Mouse (Mus musculus): ENCODE measurements around the gene Rilpl1. TPM values are rescaled to one million over a fixed set of nuclear protein-coding genes. Genes with fewer than 3 reads are reported as not detected.
A peak's percentile ranks its signal among the peaks of the same experiment; 100 is the strongest.
"Not testable (repeated sequence)": the region's sequence is repeated elsewhere in the genome, so short reads cannot be mapped to it uniquely, and the experiment has no call there.

The Rilpl1 gene
- polyA plus RNA-seq, 1 experiment from 2014 or later: 11.0 TPM

DNA sequence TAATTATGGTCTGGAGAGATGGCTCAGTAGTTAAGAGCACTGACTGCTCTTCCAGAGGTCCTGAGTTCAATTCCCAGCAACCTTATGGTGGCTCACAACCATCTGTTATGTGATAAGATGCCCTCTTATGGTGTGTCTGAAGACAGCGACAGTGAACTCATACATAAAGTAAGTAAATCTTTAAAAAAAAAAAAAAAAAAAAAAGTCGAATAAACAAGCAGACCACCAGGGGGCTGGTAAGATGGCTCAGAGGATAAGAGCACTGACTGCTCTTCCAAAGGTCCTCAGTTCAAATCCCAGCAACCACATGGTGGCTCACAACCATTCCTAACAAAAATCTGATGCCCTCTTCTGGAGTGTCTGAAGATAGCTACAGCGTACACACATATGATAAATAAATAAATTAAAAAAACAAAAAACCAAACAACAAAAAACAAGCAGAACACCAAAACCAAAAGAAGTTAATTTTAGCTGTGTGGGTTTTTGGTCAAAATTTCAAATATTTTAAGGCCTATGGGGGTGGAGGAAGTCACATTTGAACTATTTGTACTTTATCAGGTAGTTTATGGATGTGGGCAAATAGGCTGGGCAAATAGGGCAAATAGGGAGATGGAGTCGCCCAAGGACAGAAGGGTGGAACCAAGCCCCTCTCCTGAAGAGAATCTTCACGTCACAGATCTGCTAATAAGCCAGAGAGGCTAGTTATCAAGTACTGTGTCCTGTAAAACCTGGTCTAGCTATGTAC, 20.3 kb upstream of the Rilpl1 start:
- H3K36me3 ChIP-seq (ENCODE audit: control insufficient read depth, insufficient read depth, low read length): peaks cover 18% of the 10 kb centered on the region; the same call in 1 of the 2 replicates
- WGBS: 25% methylated on average over 5 of the region's 5 CpGs
- H3K4me2 ChIP-seq (ENCODE audit: low read depth, low read length): peak overlapping the region; percentile 67
- H3K27ac ChIP-seq (ENCODE audit: low read length); H3K9me3 ChIP-seq (replicated peaks; ENCODE audit: control insufficient read depth, low read length); H3K4me1 ChIP-seq (ENCODE audit: control insufficient read depth, insufficient read depth, low read length); ATAC-seq (ENCODE audit: insufficient read depth, low FRiP score); H3K27me3 ChIP-seq (ENCODE audit: control insufficient read depth, insufficient read depth, low read length): not testable (repeated sequence)
- H3K9ac ChIP-seq (ENCODE audit: low read length): peak overlapping the region; percentile 78
- H3K4me3 ChIP-seq (replicated peaks; ENCODE audit: low read length): peak overlapping the region; percentile 86

DNA sequence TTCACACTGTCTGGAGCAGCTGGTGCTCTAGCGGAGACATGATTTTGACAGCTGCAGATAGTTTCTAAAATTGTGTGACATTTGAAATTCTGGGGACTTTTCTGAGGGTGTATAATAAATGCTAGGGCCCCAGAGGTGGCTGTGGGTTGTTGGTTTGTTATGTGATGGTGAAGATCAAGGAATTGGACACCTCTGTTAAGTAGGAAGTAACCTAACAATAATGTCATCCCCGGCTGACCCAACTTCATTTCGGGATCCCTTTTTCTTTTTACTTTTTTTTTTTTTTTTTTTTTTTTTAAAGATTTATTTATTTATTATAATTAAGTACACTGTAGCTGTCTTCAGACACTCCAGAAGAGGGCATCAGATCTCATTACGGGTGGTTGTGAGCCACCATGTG, 19.5 kb upstream of the Rilpl1 start:
- peaks cover 26% of the 10 kb centered on the region; the same call in 1 of the 2 replicates for H3K36me3 ChIP-seq (ENCODE audit: control insufficient read depth, insufficient read depth, low read length)
- not testable (repeated sequence) for H3K9me3 ChIP-seq (replicated peaks; ENCODE audit: control insufficient read depth, low read length); H3K27me3 ChIP-seq (ENCODE audit: control insufficient read depth, insufficient read depth, low read length); H3K9ac ChIP-seq (ENCODE audit: low read length); H3K4me2 ChIP-seq (ENCODE audit: low read depth, low read length); H3K4me3 ChIP-seq (replicated peaks; ENCODE audit: low read length); ATAC-seq (ENCODE audit: insufficient read depth, low FRiP score); H3K27ac ChIP-seq (ENCODE audit: low read length); H3K4me1 ChIP-seq (ENCODE audit: control insufficient read depth, insufficient read depth, low read length)
- WGBS: 84% methylated on average over 4 of the region's 4 CpGs

DNA sequence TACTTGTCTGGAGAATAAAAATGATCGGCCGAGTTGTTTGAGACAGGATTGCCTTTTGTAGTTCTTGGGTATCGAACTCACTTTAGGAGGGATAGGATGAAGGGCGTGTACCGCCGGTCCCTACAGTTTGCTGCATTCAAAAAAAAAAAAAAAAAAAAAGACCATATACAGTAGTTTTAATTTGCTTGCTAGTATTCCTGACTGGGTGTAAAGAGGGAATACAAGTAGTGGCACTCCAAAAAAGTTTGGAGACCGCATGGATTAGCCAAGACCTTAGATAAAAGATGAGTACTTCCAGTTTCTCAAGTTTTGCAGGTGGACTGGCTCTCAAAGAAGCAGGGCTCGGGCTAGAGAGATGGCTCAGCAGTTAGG, 10.4 kb upstream of the Rilpl1 start:
- 9% methylated on average over 8 of the region's 8 CpGs for WGBS
- H3K27me3 ChIP-seq (ENCODE audit: control insufficient read depth, insufficient read depth, low read length): no peaks in the 10 kb centered on the region
- H3K4me2 ChIP-seq (ENCODE audit: low read depth, low read length): peak overlapping the region; percentile 83
- H3K27ac ChIP-seq (ENCODE audit: low read length): peak overlapping the region; percentile 93
- peak overlapping the region; percentile 96 for H3K9ac ChIP-seq (ENCODE audit: low read length)
- peaks cover 16% of the 10 kb centered on the region; the same call in 1 of the 2 replicates for H3K36me3 ChIP-seq (ENCODE audit: control insufficient read depth, insufficient read depth, low read length)
- no peak for ATAC-seq (ENCODE audit: insufficient read depth, low FRiP score)
- no peaks in the 10 kb centered on the region for H3K9me3 ChIP-seq (replicated peaks; ENCODE audit: control insufficient read depth, low read length)
- H3K4me3 ChIP-seq (replicated peaks; ENCODE audit: low read length): peak overlapping the region; percentile 79
- H3K4me1 ChIP-seq (ENCODE audit: control insufficient read depth, insufficient read depth, low read length): peaks cover 23% of the 10 kb centered on the region

- peak overlapping the region; percentile 93 for H3K27ac ChIP-seq (ENCODE audit: low read length)
- WGBS: under 1% methylated on average over 79 of the region's 89 CpGs
- peaks cover 24% of the 10 kb centered on the region for H3K4me1 ChIP-seq (ENCODE audit: control insufficient read depth, insufficient read depth, low read length)
- no peaks in the 10 kb centered on the region for H3K9me3 ChIP-seq (replicated peaks; ENCODE audit: control insufficient read depth, low read length)
- H3K4me3 ChIP-seq (replicated peaks; ENCODE audit: low read length): peak overlapping the region; percentile 79
- peak; percentile 77 for ATAC-seq (ENCODE audit: insufficient read depth, low FRiP score)
- H3K4me2 ChIP-seq (ENCODE audit: low read depth, low read length): peak overlapping the region; percentile 83
- H3K36me3 ChIP-seq (ENCODE audit: control insufficient read depth, insufficient read depth, low read length): peaks cover 11% of the 10 kb centered on the region; the same call in 1 of the 2 replicates
- no peaks in the 10 kb centered on the region for H3K27me3 ChIP-seq (ENCODE audit: control insufficient read depth, insufficient read depth, low read length)
- peak overlapping the region; percentile 96 for H3K9ac ChIP-seq (ENCODE audit: low read length)
Observed at GRCm38 (mm10) chr5:124540905-124541601, 9.9 kb upstream of the Rilpl1 start.

- H3K4me1 ChIP-seq (ENCODE audit: control insufficient read depth, insufficient read depth, low read length): peaks cover 24% of the 10 kb centered on the region
- peak within 1 kb of the TSS; percentile 83 for H3K4me2 ChIP-seq (ENCODE audit: low read depth, low read length)
- H3K4me3 ChIP-seq (replicated peaks; ENCODE audit: low read length): peak within 1 kb of the TSS; percentile 79
- peak within 1 kb of the TSS; percentile 93 for H3K27ac ChIP-seq (ENCODE audit: low read length)
- WGBS: under 1% methylated on average over 35 of the region's 35 CpGs
- H3K27me3 ChIP-seq (ENCODE audit: control insufficient read depth, insufficient read depth, low read length): no peaks in the 10 kb centered on the region
- peak within 1 kb of the TSS; percentile 96 for H3K9ac ChIP-seq (ENCODE audit: low read length)
- H3K9me3 ChIP-seq (replicated peaks; ENCODE audit: control insufficient read depth, low read length): no peaks in the 10 kb centered on the region
- peaks cover 6% of the 10 kb centered on the region; the same call in 1 of the 2 replicates for H3K36me3 ChIP-seq (ENCODE audit: control insufficient read depth, insufficient read depth, low read length)
- peak; percentile 96 for ATAC-seq (ENCODE audit: insufficient read depth, low FRiP score)
Observed at GRCm38 (mm10) chr5:124540383-124540786, 9.2 kb upstream of the Rilpl1 start, which contains the start of gene Tmed2. Gene Tmed2 (plus strand): TSS chr5:124540695.

GRCm38 (mm10) chr5:124539905-124540304, 8.7 kb upstream of the Rilpl1 start:
- no peak for ATAC-seq (ENCODE audit: insufficient read depth, low FRiP score)
- Histone ChIP-seq H3K4me3 (replicated peaks; ENCODE audit: low read length) (peak overlapping the region; percentile 79), H3K36me3 (ENCODE audit: control insufficient read depth, insufficient read depth, low read length) (0 out of 2 replicates have a peak, but pooled peaks cover 2% of the 10 kb centered on the region), H3K9ac (ENCODE audit: low read length) (peak overlapping the region; percentile 96; the same call in 1 of the 2 replicates), H3K9me3 (replicated peaks; ENCODE audit: control insufficient read depth, low read length) (no peaks in the 10 kb centered on the region), H3K27ac (ENCODE audit: low read length) (no peak overlapping the region; the same call in 1 of the 2 replicates), H3K27me3 (ENCODE audit: control insufficient read depth, insufficient read depth, low read length) (no peaks in the 10 kb centered on the region), H3K4me1 (ENCODE audit: control insufficient read depth, insufficient read depth, low read length) (peaks cover 20% of the 10 kb centered on the region), H3K4me2 (ENCODE audit: low read depth, low read length) (peak overlapping the region; percentile 55)
- 79% methylated on average over 4 of the region's 4 CpGs for WGBS

DNA sequence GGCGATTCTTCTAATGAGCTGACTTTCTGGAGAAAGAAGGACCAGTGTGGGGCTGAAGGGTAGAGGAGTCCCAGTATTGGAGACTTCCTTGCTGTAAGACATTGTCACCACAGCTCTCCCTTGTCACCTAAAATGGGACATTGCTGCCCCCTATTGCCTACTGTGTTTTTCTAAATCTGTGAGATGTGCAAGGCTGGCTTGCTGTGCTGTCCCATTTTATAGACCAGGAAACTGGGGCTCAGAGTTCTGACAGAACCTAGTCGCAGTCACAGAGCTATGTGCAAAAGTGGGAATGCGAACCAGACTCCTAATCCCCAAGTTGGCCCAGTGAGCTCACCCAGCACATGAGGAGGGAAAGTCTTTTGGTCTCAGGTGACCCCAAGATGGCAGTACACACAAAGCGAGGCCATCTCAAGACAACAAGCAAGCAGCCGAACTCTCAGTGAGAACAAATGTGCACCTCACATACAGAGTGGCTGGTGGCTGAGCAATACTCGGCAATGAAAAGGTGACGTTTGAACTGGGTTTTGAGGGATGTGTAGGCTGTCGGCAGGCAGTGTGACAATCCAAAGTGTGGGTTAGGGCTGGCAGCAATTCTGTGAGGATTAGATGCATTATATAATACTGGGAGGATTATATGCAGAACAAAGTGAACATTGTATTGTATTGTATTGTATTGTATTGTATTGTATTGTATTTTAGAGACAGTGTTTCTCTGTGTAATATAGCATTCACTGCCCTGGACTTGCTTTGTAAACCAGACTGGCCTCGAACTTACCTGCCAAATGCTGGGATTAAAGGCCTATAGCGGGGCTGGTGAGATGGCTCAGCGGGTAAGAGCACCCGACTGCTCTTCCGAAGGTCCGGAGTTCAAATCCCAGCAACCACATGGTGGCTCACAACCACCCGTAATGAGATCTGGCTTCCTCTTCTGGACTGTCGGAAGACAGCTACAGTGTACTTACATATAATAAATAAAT, 7.9 kb upstream of the Rilpl1 start:
- WGBS: 74% methylated on average over 14 of the region's 16 CpGs
- no peak overlapping the region; the same call in 1 of the 2 replicates for H3K9ac ChIP-seq (ENCODE audit: low read length)
- H3K27me3 ChIP-seq (ENCODE audit: control insufficient read depth, insufficient read depth, low read length): no peaks in the 10 kb centered on the region
- peaks cover 19% of the 10 kb centered on the region for H3K4me1 ChIP-seq (ENCODE audit: control insufficient read depth, insufficient read depth, low read length)
- H3K9me3 ChIP-seq (replicated peaks; ENCODE audit: control insufficient read depth, low read length): no peaks in the 10 kb centered on the region
- H3K4me3 ChIP-seq (replicated peaks; ENCODE audit: low read length): no peak overlapping the region
- H3K27ac ChIP-seq (ENCODE audit: low read length): no peak overlapping the region
- no peak for ATAC-seq (ENCODE audit: insufficient read depth, low FRiP score)
- H3K36me3 ChIP-seq (ENCODE audit: control insufficient read depth, insufficient read depth, low read length): no peaks in the 10 kb centered on the region
- H3K4me2 ChIP-seq (ENCODE audit: low read depth, low read length): no peak overlapping the region

GRCm38 (mm10) chr5:124536776-124537175, 5.6 kb upstream of the Rilpl1 start:
- peak overlapping the region; percentile 63 for H3K9ac ChIP-seq (ENCODE audit: low read length)
- H3K27me3 ChIP-seq (ENCODE audit: control insufficient read depth, insufficient read depth, low read length): no peaks in the 10 kb centered on the region
- H3K4me2 ChIP-seq (ENCODE audit: low read depth, low read length): peak overlapping the region; percentile 49
- no peak for ATAC-seq (ENCODE audit: insufficient read depth, low FRiP score)
- peaks cover 14% of the 10 kb centered on the region for H3K4me1 ChIP-seq (ENCODE audit: control insufficient read depth, insufficient read depth, low read length)
- H3K4me3 ChIP-seq (replicated peaks; ENCODE audit: low read length): peak overlapping the region; percentile 33
- no peak overlapping the region; the same call in none of the 2 replicates for H3K27ac ChIP-seq (ENCODE audit: low read length)
- H3K9me3 ChIP-seq (replicated peaks; ENCODE audit: control insufficient read depth, low read length): no peaks in the 10 kb centered on the region
- 3% methylated on average over 16 of the region's 17 CpGs for WGBS
- H3K36me3 ChIP-seq (ENCODE audit: control insufficient read depth, insufficient read depth, low read length): no peaks in the 10 kb centered on the region
